Mouse (Mus musculus): ENCODE data around the gene Yipf2.

Yipf2 gene

GRCm38 (mm10) chr9:21587678-21588349 is 4.8 kb downstream of the Yipf2 start:
- POLR2A ChIA-PET = interaction anchor here in 2 of 4 experiments (0.9 to 2.8 kb wide), 5 partner anchors 10 to 221 kb away, joined by 3 to 8 read pairs (median 3); no protein-coding TSS in a partner anchor
- CTCF ChIA-PET = interaction anchor here in 2 of 4 experiments (0.6 to 1.4 kb wide), 3 partner anchors 11 to 49 kb away, joined by 3 to 4 read pairs (median 3); no protein-coding TSS in a partner anchor

GRCm38 (mm10) chr9:21585401-21585800 is 7.2 kb downstream of the Yipf2 start:
- ChIA-PET CTCF (no interaction called here), POLR2A (interaction anchor here in 1 of 4 experiments (0.9 to 2.7 kb wide), 3 partner anchors 9 to 13 kb away, joined by 4 to 7 read pairs (median 6); no protein-coding TSS in a partner anchor)

DNA sequence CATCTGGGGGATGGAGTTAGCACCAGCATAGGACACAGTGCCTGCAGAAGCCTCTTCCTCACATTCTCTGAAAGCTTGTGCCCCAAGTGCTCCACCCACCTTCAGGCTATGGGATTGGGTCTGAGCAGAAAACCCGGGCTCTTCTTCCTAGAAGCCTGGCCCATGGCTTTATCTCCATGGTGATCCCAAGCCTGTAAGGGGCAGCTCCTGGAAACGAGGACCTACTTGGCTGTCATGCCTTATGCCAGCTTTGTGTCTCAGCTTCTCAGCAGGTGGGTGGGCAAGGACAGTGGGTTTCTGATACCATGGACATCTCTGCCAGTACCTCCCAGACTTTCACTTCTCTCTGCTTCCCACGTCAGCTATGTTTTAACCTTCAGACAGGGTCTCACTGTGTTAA is 14.4 kb downstream of the Yipf2 start:
- CTCF ChIA-PET = interaction anchor here in 3 of 4 experiments (0.5 to 0.7 kb wide), 3 partner anchors 20 to 417 kb away, joined by 3 to 7 read pairs (median 6); no protein-coding TSS in a partner anchor

DNA sequence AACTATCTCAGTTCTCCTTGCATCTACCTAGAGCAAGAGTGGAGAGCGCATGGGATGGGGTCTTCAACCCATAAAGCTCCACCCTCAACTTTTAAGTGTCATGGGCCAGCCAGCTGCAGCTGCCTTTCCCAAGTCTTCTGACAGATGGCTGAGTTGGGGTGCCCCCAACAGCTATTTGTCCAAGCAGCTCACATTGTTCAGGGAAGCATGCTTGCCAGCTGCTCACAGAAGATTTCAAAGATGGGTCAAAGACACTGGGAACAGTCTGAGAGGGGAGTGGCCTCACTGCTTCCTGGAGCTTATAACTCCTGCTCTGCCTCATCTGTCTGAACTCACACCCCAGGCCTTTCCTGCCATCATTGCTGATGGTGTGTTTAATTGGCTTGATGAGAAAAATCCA is 16.3 kb downstream of the Yipf2 start:
- POLR2A ChIA-PET = interaction anchor here in 2 of 4 experiments (0.6 to 3.2 kb wide), 10 partner anchors 9 to 51 kb away, joined by 3 to 19 read pairs (median 5); partner anchors contain the start of genes Carm1 (in 1 of the 2), Timm29 (in 1 of the 2) and Yipf2 (in 1 of the 2)

More for the DNA sequence above, 14.4 kb downstream of the Yipf2 start:
- POLR2A ChIA-PET = interaction anchor here in 2 of 4 experiments (0.8 to 3.2 kb wide), 10 partner anchors 9 to 32 kb away, joined by 3 to 19 read pairs (median 3); no protein-coding TSS in a partner anchor

GRCm38 (mm10) chr9:21575253-21575652 is 17.4 kb downstream of the Yipf2 start:
- ChIA-PET POLR2A (interaction anchor here in 2 of 4 experiments (0.7 to 3.1 kb wide), 15 partner anchors 10 to 160 kb away, joined by 3 to 8 read pairs (median 4); partner anchors contain the start of genes Carm1 (in 1 of the 2), Timm29 (in 1 of the 2) and Yipf2 (in 1 of the 2)), CTCF (interaction anchor here in 3 of 4 experiments (0.5 to 0.7 kb wide), 3 partner anchors 18 to 545 kb away, joined by 3 read pairs; no protein-coding TSS in a partner anchor)

More for the DNA sequence above, 16.3 kb downstream of the Yipf2 start:
- CTCF ChIA-PET = interaction anchor here in 3 of 4 experiments (0.7 to 1.3 kb wide), 3 partner anchors 14 to 26 kb away, joined by 3 to 6 read pairs (median 3); no protein-coding TSS in a partner anchor

- CTCF ChIA-PET = interaction anchor here in 2 of 4 experiments (0.7 to 1.6 kb wide), 2 partner anchors 24 to 28 kb away, joined by 3 to 4 read pairs; no protein-coding TSS in a partner anchor
- POLR2A ChIA-PET = interaction anchor here in 2 of 4 experiments (0.6 to 4.4 kb wide), 15 partner anchors 11 to 386 kb away, joined by 3 to 31 read pairs (median 4); partner anchors contain the start of genes Carm1 (in 2 of the 2), Timm29 (in 1 of the 2) and Yipf2 (in 1 of the 2)
Measured at GRCm38 (mm10) chr9:21574012-21574801, 18.4 kb downstream of the Yipf2 start.

- POLR2A ChIA-PET = interaction anchor here in 2 of 4 experiments (0.6 to 4.5 kb wide), 14 partner anchors 8 to 554 kb away, joined by 3 to 20 read pairs (median 6); partner anchors contain the start of genes Carm1 (in 1 of the 2) and Timm29 (in 1 of the 2)
- CTCF ChIA-PET = interaction anchor here in 1 of 4 experiments (0.6 kb wide), 1 partner anchor 80 kb away, joined by 4 read pairs; no protein-coding TSS in a partner anchor
Measured at GRCm38 (mm10) chr9:21568657-21569255, 23.9 kb downstream of the Yipf2 start.

DNA sequence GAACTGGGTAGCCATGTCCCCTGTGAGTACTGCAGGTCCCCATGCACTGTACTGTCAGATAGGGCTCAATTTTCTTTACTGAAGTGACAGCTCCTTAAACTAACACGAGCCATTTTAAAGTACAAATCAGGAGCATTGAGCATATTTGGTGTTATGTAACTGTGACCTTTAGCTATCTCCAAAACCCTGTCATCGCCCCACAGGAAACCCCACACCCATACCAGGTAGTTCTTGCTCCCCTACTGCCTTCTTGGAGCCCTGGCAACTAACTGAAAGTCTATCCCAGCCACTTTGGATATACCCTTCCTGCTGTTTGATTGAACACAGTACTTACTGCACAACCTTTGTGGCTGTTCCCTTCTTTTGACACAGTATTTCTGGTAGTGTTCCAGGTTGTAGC is 25.6 kb downstream of the Yipf2 start:
- ChIA-PET CTCF (interaction anchor here in 2 of 4 experiments (0.5 kb wide), 2 partner anchors 23 to 508 kb away, joined by 3 to 5 read pairs; no protein-coding TSS in a partner anchor), POLR2A (interaction anchor here (0.6 to 4.5 kb wide), 14 partner anchors 9 to 374 kb away, joined by 3 to 20 read pairs (median 4); no protein-coding TSS in a partner anchor)

DNA sequence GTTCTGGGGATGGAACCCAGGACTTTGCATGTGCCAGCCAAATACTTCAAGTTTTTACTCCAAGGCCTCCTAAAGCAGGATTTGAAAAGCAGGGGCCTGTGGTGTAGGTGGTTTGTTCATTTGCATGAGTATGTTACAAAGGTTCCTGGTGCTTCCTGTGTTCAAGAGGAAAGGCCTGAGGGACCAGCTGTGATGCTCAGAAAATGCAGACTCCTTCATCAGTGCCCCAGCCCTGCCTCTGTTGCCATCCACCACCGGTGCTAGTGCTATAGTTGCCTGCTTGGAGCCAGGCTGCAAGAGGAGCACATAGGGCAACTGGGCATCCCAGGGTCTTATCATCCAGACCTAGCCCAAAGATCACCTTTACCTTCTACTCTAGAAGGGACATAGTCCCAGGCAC is 26.1 kb downstream of the Yipf2 start:
- ChIA-PET POLR2A (interaction anchor here (0.6 to 4.5 kb wide), 14 partner anchors 8 to 373 kb away, joined by 3 to 20 read pairs (median 5); partner anchors contain the start of gene Carm1 (in 1 of the 4)), CTCF (interaction anchor here in 2 of 4 experiments (0.5 kb wide), 2 partner anchors 22 to 509 kb away, joined by 3 to 5 read pairs; no protein-coding TSS in a partner anchor)

DNA sequence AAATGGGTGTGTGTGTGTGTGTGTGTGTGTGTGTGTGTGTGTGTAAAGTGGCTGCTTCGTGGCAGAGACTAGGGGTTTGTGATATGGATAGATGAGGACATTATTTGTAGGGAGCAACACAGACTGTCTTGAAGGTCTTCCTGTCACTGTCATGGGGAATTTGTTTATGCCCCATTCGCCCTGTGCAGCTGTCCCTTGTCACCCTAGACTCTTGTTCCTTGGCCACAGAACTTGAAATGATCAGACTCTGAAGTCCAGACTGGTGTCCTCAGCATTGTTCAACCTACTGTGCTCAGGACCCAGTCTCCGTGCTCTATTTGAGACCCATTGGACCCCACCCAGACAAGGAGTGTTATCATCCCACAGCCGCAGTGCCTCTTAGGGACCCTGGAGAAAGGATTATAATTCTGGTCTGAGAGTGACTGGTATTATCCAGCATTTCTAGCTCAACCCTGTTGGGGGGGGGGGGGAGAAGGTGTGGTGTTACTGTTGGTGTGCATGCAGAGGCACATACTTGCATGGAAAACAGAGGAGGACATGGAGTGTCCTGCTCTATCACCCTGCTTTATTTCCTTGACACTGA is 27.5 kb downstream of the Yipf2 start:
- ChIA-PET POLR2A (interaction anchor here in 3 of 4 experiments (0.6 to 4.5 kb wide), 13 partner anchors 7 to 79 kb away, joined by 3 to 20 read pairs (median 4); no protein-coding TSS in a partner anchor), CTCF (interaction anchor here (0.5 to 1.1 kb wide), 6 partner anchors 19 to 408 kb away, joined by 3 to 5 read pairs (median 4); partner anchors contain the start of gene Carm1 (in 1 of the 4))

GRCm38 (mm10) chr9:21564420-21564819 is 28.2 kb downstream of the Yipf2 start:
- CTCF ChIA-PET = interaction anchor here in 3 of 4 experiments (0.6 to 1.1 kb wide), 3 partner anchors 18 to 118 kb away, joined by 3 to 4 read pairs (median 3); no protein-coding TSS in a partner anchor

GRCm38 (mm10) chr9:21559151-21559550 is 33.5 kb downstream of the Yipf2 start:
- POLR2A ChIA-PET = interaction anchor here in 3 of 4 experiments (0.6 to 5.9 kb wide), 14 partner anchors 8 to 830 kb away, joined by 3 to 66 read pairs (median 4); partner anchors contain the start of genes Carm1 (in 2 of the 3), Timm29 (in 2 of the 3), Yipf2 (in 2 of the 3) and Ldlr (in 1 of the 3)
- CTCF ChIA-PET = interaction anchor here in 3 of 4 experiments (0.5 to 2.9 kb wide), 3 partner anchors 13 to 42 kb away, joined by 7 to 13 read pairs (median 10); no protein-coding TSS in a partner anchor

More at GRCm38 (mm10) chr9:21564420-21564819, 28.2 kb downstream of the Yipf2 start:
- POLR2A ChIA-PET = interaction anchor here in 1 of 4 experiments (1.2 to 3.3 kb wide), 3 partner anchors 9 to 28 kb away, joined by 4 to 19 read pairs (median 6); no protein-coding TSS in a partner anchor

DNA sequence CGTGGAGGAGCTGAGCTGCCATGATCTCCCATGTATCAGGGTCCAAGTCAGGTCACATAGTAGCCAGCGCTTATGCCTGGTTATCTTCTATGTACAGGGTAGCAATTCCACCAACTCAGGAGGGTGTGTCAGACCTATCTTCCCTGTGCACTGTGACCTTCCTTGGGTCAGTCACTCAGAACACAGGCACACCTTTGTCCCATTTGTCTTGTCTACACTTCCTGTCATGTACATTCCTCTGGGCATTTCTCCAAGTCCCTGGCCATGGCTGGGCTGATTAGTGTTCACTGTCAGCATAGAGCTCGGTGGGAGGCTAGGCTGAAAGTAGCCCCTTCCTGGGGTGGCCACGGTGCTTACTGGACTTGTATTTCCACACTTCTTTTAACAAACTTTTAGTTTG is 34.3 kb downstream of the Yipf2 start:
- POLR2A ChIA-PET = interaction anchor here in 3 of 4 experiments (0.7 to 5.9 kb wide), 12 partner anchors 8 to 165 kb away, joined by 3 to 66 read pairs (median 4); partner anchors contain the start of genes Carm1 (in 2 of the 3), Timm29 (in 2 of the 3), Yipf2 (in 2 of the 3) and Ldlr (in 1 of the 3)
- CTCF ChIA-PET = interaction anchor here in 3 of 4 experiments (0.6 to 2.3 kb wide), 3 partner anchors 12 to 63 kb away, joined by 3 to 8 read pairs (median 7); no protein-coding TSS in a partner anchor

DNA sequence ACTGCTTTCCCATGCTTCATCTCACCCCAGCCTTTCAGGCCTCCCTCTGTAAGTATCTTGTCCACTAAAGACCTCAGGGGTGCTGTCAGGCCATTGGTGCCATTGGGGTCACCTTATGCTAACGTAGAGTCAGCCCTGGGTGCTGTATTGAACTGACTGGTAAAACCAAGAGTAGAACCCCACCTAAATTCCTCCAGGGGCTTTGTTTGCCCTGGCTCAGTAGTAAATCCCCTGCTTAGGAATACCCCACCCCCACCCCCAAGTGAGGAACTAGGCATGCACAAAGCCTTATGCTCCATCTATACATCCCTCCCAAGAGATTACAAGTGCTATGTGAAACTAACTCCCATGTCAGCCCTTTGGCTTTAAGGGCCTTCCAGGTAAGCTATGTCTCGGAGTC is 35.1 kb downstream of the Yipf2 start:
- ChIA-PET CTCF (interaction anchor here in 3 of 4 experiments (0.6 to 1.2 kb wide), 3 partner anchors 12 to 54 kb away, joined by 3 to 8 read pairs (median 3); no protein-coding TSS in a partner anchor), POLR2A (interaction anchor here in 3 of 4 experiments (0.7 to 5.9 kb wide), 14 partner anchors 9 to 320 kb away, joined by 3 to 66 read pairs (median 4); partner anchors contain the start of genes Carm1 (in 2 of the 3), Timm29 (in 2 of the 3) and Yipf2 (in 2 of the 3))

GRCm38 (mm10) chr9:21556996-21557395 is 35.6 kb downstream of the Yipf2 start:
- CTCF ChIA-PET = interaction anchor here in 3 of 4 experiments (0.6 to 3.5 kb wide), 4 partner anchors 11 to 66 kb away, joined by 3 to 17 read pairs (median 6); partner anchors contain the start of gene Carm1 (in 1 of the 3)
- POLR2A ChIA-PET = interaction anchor here in 3 of 4 experiments (0.6 to 5.9 kb wide), 13 partner anchors 9 to 320 kb away, joined by 3 to 66 read pairs (median 4); partner anchors contain the start of genes Carm1 (in 2 of the 3), Qtrt1 (in 1 of the 3), Timm29 (in 1 of the 3) and Yipf2 (in 1 of the 3)

Measured in embryonic stem cell, embryonic (primary cell).